14 mouse cellular contexts compared by ENCODE assay signal in the genomic region with DNA sequence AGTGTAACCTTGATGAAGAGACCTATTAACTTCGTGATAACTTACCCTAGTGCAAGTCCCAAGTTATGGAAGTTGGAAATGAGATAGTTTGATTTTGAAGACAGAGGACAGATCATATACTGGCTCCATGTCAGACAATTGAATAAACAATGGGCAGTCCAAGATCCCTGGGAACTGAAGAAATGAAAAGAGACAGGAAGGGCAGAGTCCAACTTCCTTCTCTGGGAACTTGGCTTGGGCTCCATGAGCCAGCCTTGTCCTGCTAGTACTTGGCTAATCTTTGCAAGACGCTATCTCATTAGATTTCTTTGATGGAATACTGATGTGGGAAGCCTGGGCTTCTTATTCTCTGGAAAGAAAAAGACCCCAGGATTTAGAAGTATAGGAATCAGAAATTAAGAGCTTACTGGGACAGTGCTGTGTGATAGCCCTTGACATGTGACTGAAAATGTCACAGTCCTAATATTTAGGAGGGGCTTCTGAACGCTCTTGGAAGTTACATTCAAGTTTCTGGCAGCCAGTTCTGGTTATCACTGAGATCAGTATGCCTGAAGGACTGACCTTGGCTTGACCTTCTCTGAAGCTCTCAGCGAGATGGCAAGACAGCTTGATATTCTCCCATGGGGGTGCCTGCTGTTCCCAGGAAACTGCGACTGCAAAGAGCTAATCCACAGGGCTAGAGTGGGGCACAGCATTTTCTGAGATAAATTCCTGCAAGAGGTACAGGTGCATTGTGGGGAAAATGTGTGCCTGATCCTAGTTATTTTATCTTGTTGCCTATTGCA.
DNase-seq lines count a peak whose midpoint lies in the region; ATAC-seq and TF ChIP-seq lines count a peak whose summit lies in the region.
"Had no signal": no experiment of that assay in that cellular context is flagged by ENCODE, and none has a peak within 500 bp of the region (broad histone marks: within the 10 kb centered on the region; RNA-seq: fewer than 3 reads in every experiment).

No protein-coding gene starts in this region.

- DNase-seq in gastrocnemius, postnatal 25 days = peak; percentile 21
- DNase-seq in gastrocnemius, postnatal 36 days = no peak
- DNase-seq in heart, adult 2 months = peak in 1 of 2 experiments; percentile 27
- peak; percentile 25 to 55 for DNase-seq in lung, postnatal 4 days
- no peak for DNase-seq in frontal cortex, postnatal 36 days (ENCODE audit: low spot score in 2 of 2)
- DNase-seq in midbrain, embryonic 10.5 days (ENCODE audit: low spot score) = no peak
- no peak for DNase-seq in cerebellum, postnatal 14 days
- DNase-seq: cerebellum, adult 8-10 months had no signal

- peaks cover 10% of the 10 kb centered on the region for H3K4me1 ChIP-seq in heart, adult 2 months (ENCODE audit: control insufficient read depth, insufficient read depth, low read length)
- H3K4me1 ChIP-seq in kidney, embryonic 15.5 days = peaks cover 16% of the 10 kb centered on the region
- peaks cover 13% of the 10 kb centered on the region for H3K4me1 ChIP-seq in midbrain, embryonic 10.5 days

- H3K9ac ChIP-seq in heart, adult 2 months (ENCODE audit: low read depth, low read length) = no peak overlapping the region
- H3K9ac ChIP-seq in kidney, embryonic 15.5 days = no peak overlapping the region
- H3K9ac ChIP-seq: forebrain, embryonic 12.5 days; hindbrain, embryonic 14.5 days; limb, embryonic 13.5 days had no signal

- no peak for TF ChIP-seq POLR2A in heart, adult 2 months (IDR thresholded peaks at IDR 0.05; ENCODE audit: insufficient read depth, low read depth, low read length)

- peak overlapping the region; percentile 70 for H3K27ac ChIP-seq in heart, adult 2 months
- peak overlapping the region; percentile 11; the same call in 1 of the 2 replicates for H3K27ac ChIP-seq in kidney, embryonic 15.5 days
- H3K27ac ChIP-seq in midbrain, embryonic 10.5 days (replicated peaks) = no peak overlapping the region
- H3K27ac ChIP-seq: forebrain, embryonic 12.5 days; hindbrain, embryonic 14.5 days; limb, embryonic 13.5 days had no signal

- 0 out of 2 replicates have a peak, but pooled peaks have one; percentile 18 for ATAC-seq in kidney, embryonic 15.5 days (replicated peaks; ENCODE audit: low FRiP score)
- ATAC-seq: CD4-positive, CD25-positive, alpha-beta regulatory T cell, adult 4 months; midbrain, embryonic 16.5 days had no signal

- H3K79me2 ChIP-seq in heart, adult 2 months (replicated peaks; ENCODE audit: control insufficient read depth, insufficient read depth, low read length) = no peaks in the 10 kb centered on the region

- no peaks in the 10 kb centered on the region for H3K27me3 ChIP-seq in heart, adult 2 months (ENCODE audit: control insufficient read depth, insufficient read depth, low read length)
- no peaks in the 10 kb centered on the region for H3K27me3 ChIP-seq in kidney, embryonic 15.5 days
- H3K27me3 ChIP-seq in midbrain, embryonic 10.5 days (ENCODE audit: low read depth, poor library complexity, severe bottlenecking) = no peaks in the 10 kb centered on the region
- H3K27me3 ChIP-seq: forebrain, embryonic 12.5 days; limb, embryonic 13.5 days had no signal

- H3K4me3 ChIP-seq in heart, adult 2 months = no peak overlapping the region
- H3K4me3 ChIP-seq in kidney, embryonic 15.5 days (replicated peaks) = no peak overlapping the region
- H3K4me3 ChIP-seq in midbrain, embryonic 10.5 days = no peak overlapping the region
- H3K4me3 ChIP-seq: forebrain, embryonic 12.5 days; limb, embryonic 13.5 days had no signal

- 32% methylated on average over 5 of the region's 5 CpGs for WGBS in heart, adult 2 months
- 44% methylated on average over 5 of the region's 5 CpGs for WGBS in kidney, embryonic 15.5 days
- 54% methylated on average over 5 of the region's 5 CpGs for WGBS in midbrain, embryonic 10.5 days

- no peak overlapping the region for H3K4me2 ChIP-seq in kidney, embryonic 15.5 days
- H3K4me2 ChIP-seq: forebrain, embryonic 12.5 days; hindbrain, embryonic 14.5 days; limb, embryonic 13.5 days had no signal

- no peak for TF ChIP-seq EP300 in heart, adult 2 months (IDR thresholded peaks at IDR 0.05; ENCODE audit: insufficient read depth, low read depth, low read length)

- intact Hi-C loops in gastrocnemius, postnatal 36 days (cut with DNase I) = loop anchor here (10.0 kb wide), 1 partner anchor 108 kb away; no protein-coding TSS in a partner anchor
- intact Hi-C loops in heart, adult 2 months (cut with DNase I) = loop anchor here (5.0 kb wide), 2 partner anchors 501 to 596 kb away; a partner anchor contains a TSS

- no peak for TF ChIP-seq CTCF in heart, adult 2 months (IDR thresholded peaks at IDR 0.05)

- peaks cover 7% of the 10 kb centered on the region for H3K36me3 ChIP-seq in heart, adult 2 months (ENCODE audit: control insufficient read depth, insufficient read depth, low read length)
- H3K36me3 ChIP-seq in kidney, embryonic 15.5 days = no peaks in the 10 kb centered on the region
- H3K36me3 ChIP-seq in midbrain, embryonic 10.5 days = no peaks in the 10 kb centered on the region
- H3K36me3 ChIP-seq: forebrain, embryonic 12.5 days; limb, embryonic 13.5 days had no signal

- H3K9me3 ChIP-seq in kidney, embryonic 15.5 days (replicated peaks) = no peaks in the 10 kb centered on the region
- H3K9me3 ChIP-seq in midbrain, embryonic 10.5 days (replicated peaks) = no peaks in the 10 kb centered on the region
- H3K9me3 ChIP-seq: forebrain, embryonic 12.5 days; limb, embryonic 13.5 days had no signal

Comparison
In these comparisons a context has a peak if more than half of its experiments do, and no peak if none do; other contexts are left out.
1. DNase-seq: peak in gastrocnemius, postnatal 25 days (single experiment) and lung, postnatal 4 days (2 of 2); none in gastrocnemius, postnatal 36 days (0 of 2), frontal cortex, postnatal 36 days (0 of 2), midbrain, embryonic 10.5 days (single experiment) and cerebellum, postnatal 14 days (0 of 2).